Mouse (Mus musculus): ENCODE data around the gene Hbp1. TPM values are rescaled to one million over a fixed set of nuclear protein-coding genes. Genes with fewer than 3 reads are reported as not detected.

The Hbp1 gene
- 73.4 and 80.8 TPM in 2 replicates for polyA plus RNA-seq (2015; fragmentation: Nextera tagmentation; extraction: Ambion mirVana)

DNA sequence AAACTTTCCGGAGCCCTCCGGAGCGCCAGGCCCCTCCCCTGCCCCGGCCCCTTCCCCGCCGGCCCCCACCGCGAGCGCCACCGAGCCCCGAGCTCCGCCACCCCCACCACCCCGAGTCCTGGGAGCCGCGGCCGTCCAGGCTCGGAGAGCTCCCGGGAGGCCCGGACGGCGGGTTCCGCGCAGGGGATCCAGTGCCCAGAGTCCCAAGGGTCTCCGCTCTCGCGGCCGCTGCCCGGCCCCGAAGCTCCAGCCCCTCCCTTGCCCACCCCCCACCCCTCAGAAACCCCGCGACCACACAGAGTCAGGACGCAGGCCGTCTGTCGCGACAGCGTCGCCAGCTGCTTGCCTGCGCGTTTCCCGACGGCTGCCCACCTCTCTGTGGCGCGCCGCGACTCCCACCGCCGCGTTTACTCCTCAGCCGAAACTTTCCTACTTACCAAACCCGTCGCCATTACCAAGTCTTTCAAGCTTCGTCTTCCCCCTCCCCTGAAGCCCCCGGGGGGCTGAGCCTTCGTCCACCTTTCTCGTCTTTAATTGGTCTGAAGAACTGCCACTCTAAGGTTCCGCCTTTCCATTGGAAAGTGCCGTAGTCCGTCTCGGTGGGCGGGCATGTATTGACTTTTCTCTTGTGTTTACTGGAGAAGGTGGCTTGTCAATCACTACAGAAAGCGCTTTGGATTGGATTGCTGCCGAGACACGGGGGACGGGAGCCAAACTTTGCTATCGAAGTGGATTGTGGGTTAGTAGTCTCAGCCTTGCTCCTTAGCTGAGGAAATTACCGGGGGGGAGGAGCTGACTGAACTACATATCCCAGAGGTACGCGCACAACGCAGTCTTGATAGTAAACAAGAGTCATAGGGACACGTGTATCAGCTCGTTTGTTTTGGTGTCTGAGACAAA, at the start of gene Hbp1:
Hbp1 (minus strand) TSS at position 777 of the 900 bp plus-strand sequence.

Other genes with a start within 250 kb of the Hbp1 start
- gene Gpr22, start 236.6 kb downstream of the Hbp1 start, polyA plus RNA-seq (2015; fragmentation: Nextera tagmentation; extraction: Ambion mirVana) = 0.14 and 0.17 TPM in 2 replicates
- 6.0 and 8.2 TPM in 2 replicates for gene Prkar2b, start 110.8 kb upstream of the Hbp1 start, polyA plus RNA-seq (2015; fragmentation: Nextera tagmentation; extraction: Ambion mirVana)

Measured in urinary bladder, postnatal 0 days (tissue).